Mouse (Mus musculus) central nervous system, embryonic 11.5 days (tissue): Measurements from ENCODE around the gene Lin7c. TPM values are rescaled to one million over a fixed set of nuclear protein-coding genes. Genes with fewer than 3 reads are reported as not detected.

ENCODE experiments used
- polyA plus RNA-seq: library from polyadenylated mRNA; depleted of rRNA; stranded (reverse); fragments of >200 nt; gene quantifications from 2 replicates; pipeline ENCODE4 v1.2.3, GENCODE M21; 2012; rRNA removed

The Lin7c gene
- 39.9 and 48.5 TPM in 2 replicates for polyA plus RNA-seq

DNA sequence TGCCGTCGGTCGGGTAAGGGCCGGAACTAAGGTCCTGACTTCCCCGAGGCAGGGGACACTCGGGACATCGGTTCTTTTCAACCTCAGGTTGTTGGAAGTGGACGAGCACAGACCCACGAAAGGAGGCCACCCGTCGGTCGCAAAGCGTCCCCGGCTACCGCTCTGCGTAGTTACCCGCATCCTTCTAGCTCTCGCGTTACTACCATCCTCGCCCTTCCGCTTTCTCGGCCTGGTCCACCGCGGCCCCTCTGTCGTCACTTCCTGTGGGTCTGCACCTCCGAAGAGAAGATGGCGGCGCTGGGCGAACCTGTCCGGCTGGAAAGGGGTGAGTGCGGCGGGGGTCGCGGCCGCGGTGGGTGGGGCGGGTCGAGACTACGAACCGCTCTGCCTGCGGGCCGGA is at the start of gene Lin7c:
TSS of gene Lin7c (plus strand) at position 257 of the 400 bp plus-strand sequence.

DNA sequence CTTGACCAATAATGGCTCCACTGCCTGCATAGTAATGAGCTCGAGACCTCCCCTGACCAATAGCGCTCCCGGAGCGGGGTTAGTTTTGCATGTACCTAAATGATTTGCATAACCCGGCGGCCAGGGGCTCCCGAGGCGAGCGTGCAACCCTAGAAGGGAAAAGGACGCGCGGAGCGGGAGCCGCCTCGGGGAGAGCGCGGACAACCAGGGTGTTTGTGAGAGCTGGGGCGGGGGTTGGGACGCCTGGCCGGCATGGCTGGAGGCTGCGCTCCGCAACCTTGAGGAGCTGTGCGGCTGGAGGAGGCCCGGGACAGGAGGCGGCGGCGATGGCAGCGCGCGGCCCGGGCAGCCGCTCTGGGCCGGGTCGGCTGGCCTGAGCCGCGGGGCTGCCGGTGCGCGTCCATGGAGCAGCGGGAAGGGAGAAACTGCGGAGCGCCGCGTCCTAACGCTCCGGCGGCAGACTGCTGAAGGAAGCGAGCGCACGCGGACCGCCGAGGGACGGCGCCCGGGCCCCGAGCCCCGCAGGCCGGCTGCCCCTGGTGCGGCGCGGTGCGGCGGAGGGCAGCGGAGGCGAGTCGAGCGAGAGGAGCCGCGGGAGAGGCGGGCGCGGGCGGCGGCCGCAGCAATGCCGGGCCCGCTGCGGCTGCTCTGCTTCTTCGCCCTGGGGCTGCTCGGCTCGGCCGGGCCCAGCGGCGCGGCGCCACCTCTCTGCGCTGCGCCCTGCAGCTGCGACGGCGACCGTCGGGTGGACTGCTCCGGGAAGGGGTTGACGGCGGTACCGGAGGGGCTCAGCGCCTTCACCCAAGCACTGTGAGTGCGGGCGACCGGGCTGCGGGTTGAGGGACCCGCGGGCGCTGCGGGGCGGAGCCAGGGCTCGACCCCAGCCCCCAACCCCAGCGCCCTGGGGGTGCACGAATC is 27.1 kb downstream of the Lin7c start, which contains the start of gene Lgr4:
TSS of gene Lgr4 (plus strand) at position 152 of the 918 bp plus-strand sequence.

Other genes starting within 250 kb of the Lin7c start
- 1.1 and 2.2 TPM in 2 replicates for gene Bdnf, start 216.2 kb upstream of the Lin7c start, polyA plus RNA-seq
- gene Lgr4, start 26.8 kb downstream of the Lin7c start, polyA plus RNA-seq, result 16.7 and 27.3 TPM in 2 replicates
- 58.4 and 104 TPM in 2 replicates for gene Ccdc34, start 127.0 kb downstream of the Lin7c start, polyA plus RNA-seq